Mouse (Mus musculus) myocyte (in vitro differentiated cells): Measurements from ENCODE around the gene Lrguk. TPM values are rescaled to one million over a fixed set of nuclear protein-coding genes. Genes with fewer than 3 reads are reported as not detected.
A peak's percentile ranks its signal among the peaks of the same experiment; 100 is the strongest.

Experiments
- H3K27me3 ChIP-seq: one replicate; pipeline ENCODE4 v1.6.1; 2011; ENCODE audit not compliant: control insufficient read depth, insufficient read depth, insufficient read length
- H3K36me3 ChIP-seq: one replicate; pipeline ENCODE4 v1.6.1; 2011; ENCODE audit not compliant: control insufficient read depth, insufficient read depth
- H3K4me2 ChIP-seq: one replicate; pipeline ENCODE4 v1.6.1; 2011; ENCODE audit warnings: low read depth, control low read depth
- H3K4me3 ChIP-seq: one replicate; pipeline ENCODE4 v1.5.1; 2011; ENCODE audit warnings: mild to moderate bottlenecking, control low read depth, moderate library complexity
- H3K79me2 ChIP-seq: one replicate; pipeline ENCODE4 v1.6.1; 2011; ENCODE audit not compliant: control insufficient read depth, insufficient read depth
- H3ac ChIP-seq: one replicate; pipeline ENCODE4 v1.6.1; 2011; ENCODE audit not compliant: control insufficient read depth, insufficient read length
- CEBPB ChIP-seq: IDR thresholded peaks from 2 replicates; pipeline ENCODE4 v1.6.1; 2011; ENCODE audit warnings: mild to moderate bottlenecking, moderate library complexity; ENCODE audit not compliant: poor library complexity, insufficient read depth, severe bottlenecking
- E2F4 ChIP-seq: IDR thresholded peaks from one replicate; pipeline ENCODE4 v1.6.1; 2011; ENCODE audit warnings: mild to moderate bottlenecking, control low read depth, moderate library complexity; ENCODE audit not compliant: insufficient read depth
- MAX ChIP-seq: IDR thresholded peaks from one replicate; pipeline ENCODE4 v1.6.1; 2011; ENCODE audit warnings: low read depth, mild to moderate bottlenecking, control low read depth
- MYOD1 ChIP-seq, 3 experiments: IDR thresholded peaks; one replicate each; pipeline ENCODE4 v1.6.1; 2011; ENCODE audit warnings: control low read depth in 2 of 3, low read depth in 2 of 3, mild to moderate bottlenecking in 2 of 3, moderate library complexity in 1 of 3; ENCODE audit not compliant: insufficient read length in 2 of 3, control insufficient read depth in 1 of 3
- MYOG ChIP-seq, 3 experiments: IDR thresholded peaks; one replicate each; pipeline ENCODE4 v1.6.1; 2011; ENCODE audit warnings: control low read depth in 2 of 3, low read depth in 2 of 3, mild to moderate bottlenecking in 2 of 3; ENCODE audit not compliant: insufficient read length in 2 of 3, control insufficient read depth in 1 of 3, insufficient read depth in 1 of 3
- POLR2A ChIP-seq: IDR thresholded peaks from one replicate; pipeline ENCODE4 v1.6.1; 2011; ENCODE audit warnings: low read depth, mild to moderate bottlenecking, control low read depth, moderate library complexity; ENCODE audit not compliant: insufficient read length
- POLR2AphosphoS2 ChIP-seq: IDR thresholded peaks from one replicate; pipeline ENCODE4 v1.6.1; 2011; ENCODE audit warnings: low read depth, control low read depth; ENCODE audit not compliant: insufficient read length
- REST ChIP-seq: IDR thresholded peaks from one replicate; pipeline ENCODE4 v1.6.1; 2011; ENCODE audit warnings: mild to moderate bottlenecking, control low read depth, moderate library complexity; ENCODE audit not compliant: insufficient read depth, insufficient read length
- SRF ChIP-seq: IDR thresholded peaks from one replicate; pipeline ENCODE4 v1.6.1; 2011; ENCODE audit warnings: low read depth; ENCODE audit not compliant: control insufficient read depth, insufficient read length
- TCF12 ChIP-seq: IDR thresholded peaks from one replicate; pipeline ENCODE4 v1.6.1; 2011; ENCODE audit warnings: mild to moderate bottlenecking, control low read depth; ENCODE audit not compliant: poor library complexity, insufficient read depth, severe bottlenecking
- TCF3 ChIP-seq: IDR thresholded peaks from one replicate; pipeline ENCODE4 v1.6.1; 2011; ENCODE audit warnings: low read depth, control low read depth; ENCODE audit not compliant: insufficient read length
- USF1 ChIP-seq: IDR thresholded peaks from one replicate; pipeline ENCODE4 v1.6.1; 2011; ENCODE audit warnings: low read depth, mild to moderate bottlenecking, control low read depth, moderate library complexity
- polyA plus RNA-seq: library from polyadenylated mRNA; unstranded; fragments of >200 nt; fragmentation: generic; extraction: Trizol; gene quantifications from one replicate; pipeline ENCODE4 v1.2.1, GENCODE M21; 2012; ENCODE audit warnings: missing spikeins

Gene Lrguk
- polyA plus RNA-seq, 1 experiment = 0.11 TPM

DNA sequence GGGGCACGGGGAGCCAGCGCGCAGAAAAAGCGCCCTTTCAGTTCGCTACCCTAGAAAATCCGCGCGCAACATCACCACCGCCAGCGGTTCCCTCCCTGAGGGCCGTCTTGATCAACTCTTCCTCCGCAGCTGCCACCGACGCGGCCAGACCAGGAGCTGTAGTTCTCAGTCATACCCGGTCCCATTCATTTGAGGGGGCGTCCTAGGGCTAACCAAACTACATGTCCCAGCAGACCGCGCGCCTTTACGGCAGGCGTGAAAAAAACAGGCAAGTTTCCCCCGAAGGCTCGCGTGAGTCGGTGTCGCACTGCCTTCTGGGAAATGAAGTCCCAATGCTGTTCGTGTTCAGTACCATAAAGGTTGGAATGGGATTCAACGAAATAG lies 147.6 kb downstream of the Lrguk start, which contains the start of gene Slc35b4:
Gene Slc35b4, minus strand, starts transcription at position 248 of the 384 bp plus-strand sequence.
- Histone ChIP-seq H3K4me3 (peak within 1 kb of the TSS; percentile 61), H3K36me3 (no peaks in the 10 kb centered on the region), H3K4me2 (peak within 1 kb of the TSS; percentile 89), H3ac (peak within 1 kb of the TSS; percentile 56), H3K79me2 (peaks cover 27% of the 10 kb centered on the region), H3K27me3 (no peaks in the 10 kb centered on the region)
- peak; percentile 59 for TF ChIP-seq POLR2A
- peak in 2 of 3 experiments; percentile 6 to 71 for TF ChIP-seq MYOD1 (IDR thresholded peaks at IDR 0.05; ENCODE audit: control insufficient read depth in 1 of 3, insufficient read length in 2 of 3, low read depth in 2 of 3)
- TF ChIP-seq CEBPB = no peak
- peak; percentile 40 for TF ChIP-seq SRF
- peak; percentile 10 to 72 (median 15) for TF ChIP-seq MYOG (IDR thresholded peaks at IDR 0.05; ENCODE audit: control insufficient read depth in 1 of 3, insufficient read depth in 1 of 3, insufficient read length in 2 of 3, low read depth in 2 of 3)
- TF ChIP-seq E2F4 = no peak
- TF ChIP-seq POLR2AphosphoS2 = peak; percentile 58

DNA sequence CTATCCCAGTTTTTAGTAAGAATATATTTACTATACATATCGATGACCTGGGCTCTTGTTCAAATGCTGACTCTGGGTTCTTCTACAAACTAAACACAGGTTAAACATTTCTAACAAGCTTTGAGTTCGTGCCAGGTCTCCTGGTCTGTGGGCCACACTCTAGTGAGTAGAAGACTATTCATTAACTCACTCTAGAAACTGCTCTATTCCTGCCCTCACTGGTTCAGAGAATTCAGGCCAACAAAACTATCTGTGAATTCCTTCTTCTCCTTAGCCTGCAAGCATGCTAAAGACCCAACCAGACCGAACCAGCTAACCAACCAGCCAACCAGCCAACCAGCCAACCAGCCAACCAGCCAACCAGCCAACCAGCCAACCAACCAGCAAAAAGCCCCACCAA lies 149.8 kb downstream of the Lrguk start:
- TF ChIP-seq CEBPB = no peak
- TF ChIP-seq POLR2A = no peak
- TF ChIP-seq MYOG (IDR thresholded peaks at IDR 0.05; ENCODE audit: control insufficient read depth in 1 of 3, insufficient read depth in 1 of 3, insufficient read length in 2 of 3, low read depth in 2 of 3) = no peak
- TF ChIP-seq TCF3 = no peak
- TF ChIP-seq MYOD1 (IDR thresholded peaks at IDR 0.05; ENCODE audit: control insufficient read depth in 1 of 3, insufficient read length in 2 of 3, low read depth in 2 of 3) = no peak
- no peak for TF ChIP-seq MAX
- no peak for TF ChIP-seq E2F4
- no peak for TF ChIP-seq POLR2AphosphoS2
- TF ChIP-seq USF1 = no peak
- no peak for TF ChIP-seq SRF
- no peak for TF ChIP-seq TCF12
- no peak for TF ChIP-seq REST
- H3ac ChIP-seq = no peak overlapping the region
- H3K4me3 ChIP-seq = no peak overlapping the region
- H3K79me2 ChIP-seq = peaks cover 22% of the 10 kb centered on the region
- H3K4me2 ChIP-seq = no peak overlapping the region
- H3K27me3 ChIP-seq = no peaks in the 10 kb centered on the region
- H3K36me3 ChIP-seq = no peaks in the 10 kb centered on the region

DNA sequence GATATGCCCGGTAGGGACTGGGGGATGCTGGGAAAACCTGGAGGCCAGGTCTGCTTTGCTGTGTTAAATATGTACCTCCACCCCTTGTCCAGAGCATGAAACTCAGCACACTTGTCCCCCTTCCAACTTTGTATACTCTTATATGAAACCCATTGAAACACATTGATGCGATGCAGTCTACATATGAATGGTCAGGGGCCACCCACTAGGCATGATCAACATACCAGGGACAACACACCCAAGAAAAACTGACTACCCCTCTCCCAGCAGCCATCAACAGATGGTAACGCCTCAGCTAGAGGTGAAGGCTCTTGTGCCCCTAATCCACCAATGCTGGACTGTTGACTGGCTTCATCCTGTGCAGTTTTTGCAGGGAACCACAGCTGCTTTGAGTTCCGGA lies 150.7 kb downstream of the Lrguk start:
- no peak for TF ChIP-seq REST
- TF ChIP-seq SRF = no peak
- TF ChIP-seq MAX = no peak
- TF ChIP-seq POLR2AphosphoS2 = no peak
- TF ChIP-seq TCF12 = no peak
- no peak for TF ChIP-seq MYOD1 (IDR thresholded peaks at IDR 0.05; ENCODE audit: control insufficient read depth in 1 of 3, insufficient read length in 2 of 3, low read depth in 2 of 3)
- TF ChIP-seq E2F4 = no peak
- no peak for TF ChIP-seq CEBPB
- TF ChIP-seq TCF3 = no peak
- TF ChIP-seq POLR2A = no peak
- TF ChIP-seq USF1 = no peak
- no peak for TF ChIP-seq MYOG (IDR thresholded peaks at IDR 0.05; ENCODE audit: control insufficient read depth in 1 of 3, insufficient read depth in 1 of 3, insufficient read length in 2 of 3, low read depth in 2 of 3)
- H3K4me3 ChIP-seq = no peak overlapping the region
- peaks cover 14% of the 10 kb centered on the region for H3K79me2 ChIP-seq
- no peak overlapping the region for H3K4me2 ChIP-seq
- no peaks in the 10 kb centered on the region for H3K36me3 ChIP-seq
- H3ac ChIP-seq = no peak overlapping the region
- no peaks in the 10 kb centered on the region for H3K27me3 ChIP-seq

DNA sequence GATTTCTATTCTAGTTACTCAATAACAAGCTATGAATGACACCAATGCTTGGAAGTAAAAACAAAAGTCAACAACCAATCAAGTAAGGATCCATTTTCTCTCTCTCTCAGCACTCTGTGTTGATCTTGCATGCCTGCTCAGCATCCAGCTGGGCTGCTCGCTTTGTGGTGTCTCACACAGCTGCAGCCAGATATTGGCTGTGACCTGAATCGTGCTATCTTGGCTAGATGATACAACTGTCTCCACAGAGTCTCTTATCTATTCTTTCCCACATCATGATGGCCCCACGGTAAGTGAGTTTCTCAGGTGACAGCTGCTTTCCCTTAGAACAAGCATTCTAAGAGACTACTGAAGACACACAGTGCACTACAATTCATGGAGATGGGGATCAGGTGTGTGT lies 152.7 kb downstream of the Lrguk start:
- Histone ChIP-seq H3ac (no peak overlapping the region), H3K79me2 (no peaks in the 10 kb centered on the region), H3K36me3 (no peaks in the 10 kb centered on the region), H3K4me3 (no peak overlapping the region), H3K4me2 (no peak overlapping the region), H3K27me3 (no peaks in the 10 kb centered on the region)
- TF ChIP-seq TCF3 = no peak
- no peak for TF ChIP-seq TCF12
- no peak for TF ChIP-seq CEBPB
- no peak for TF ChIP-seq SRF
- TF ChIP-seq POLR2AphosphoS2 = no peak
- no peak for TF ChIP-seq USF1
- TF ChIP-seq MYOG (IDR thresholded peaks at IDR 0.05; ENCODE audit: control insufficient read depth in 1 of 3, insufficient read depth in 1 of 3, insufficient read length in 2 of 3, low read depth in 2 of 3) = no peak
- no peak for TF ChIP-seq POLR2A
- TF ChIP-seq E2F4 = no peak
- no peak for TF ChIP-seq REST
- TF ChIP-seq MYOD1 (IDR thresholded peaks at IDR 0.05; ENCODE audit: control insufficient read depth in 1 of 3, insufficient read length in 2 of 3, low read depth in 2 of 3) = no peak
- no peak for TF ChIP-seq MAX

DNA sequence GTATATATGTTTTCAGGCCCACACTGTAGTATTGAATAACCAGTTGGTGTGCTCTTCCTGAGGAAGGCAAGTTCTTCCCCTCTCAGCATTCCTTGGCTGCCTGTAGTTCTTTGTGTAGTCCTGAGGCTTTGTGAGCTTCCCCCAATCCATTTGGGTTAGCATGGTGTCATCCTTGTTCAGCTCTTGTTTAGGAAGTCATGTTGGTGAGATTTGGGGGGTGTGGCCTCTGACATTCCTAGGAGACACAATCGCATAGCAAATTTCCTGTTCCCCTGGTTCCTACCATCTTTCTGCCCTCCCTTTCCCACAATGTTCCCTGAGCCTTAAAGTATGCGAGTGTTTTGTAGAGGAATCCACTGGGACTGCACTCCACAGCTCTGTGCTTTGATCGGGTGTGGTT lies 154.1 kb downstream of the Lrguk start:
- no peak overlapping the region for H3ac ChIP-seq
- no peak overlapping the region for H3K4me2 ChIP-seq
- H3K4me3 ChIP-seq = no peak overlapping the region
- H3K79me2 ChIP-seq = no peaks in the 10 kb centered on the region
- no peaks in the 10 kb centered on the region for H3K36me3 ChIP-seq
- H3K27me3 ChIP-seq = no peaks in the 10 kb centered on the region
- no peak for TF ChIP-seq TCF3

Other genes starting within 250 kb of the Lrguk start
- gene Slc35b4, start 147.7 kb downstream of the Lrguk start, polyA plus RNA-seq = 18.3 TPM